Mouse (Mus musculus) frontal cortex, adult 2 months (tissue): ENCODE measurements around the gene B230118H07Rik. TPM values are rescaled to one million over a fixed set of nuclear protein-coding genes. Genes with fewer than 3 reads are reported as not detected.
"Not testable (repeated sequence)": the region's sequence is repeated elsewhere in the genome, so short reads cannot be mapped to it uniquely, and the experiment has no call there.

Source experiments
- DNase-seq, 2 experiments: peaks; one replicate each; pipeline ENCODE4 v3.0.0; 2022; ENCODE audit warnings: low spot score in 1 of 2; ENCODE audit errors: extremely low spot score in 1 of 2
- polyA plus RNA-seq: library from polyadenylated mRNA; depleted of rRNA; stranded (reverse); fragments of >200 nt; gene quantifications from 2 replicates; pipeline ENCODE4 v1.2.3, GENCODE M21; 2012; rRNA removed

Gene B230118H07Rik
- polyA plus RNA-seq, 1 experiment = 40.5 TPM

GRCm38 (mm10) chr2:101536887-101537286 is 112.4 kb downstream of the B230118H07Rik start:
- DNase-seq = not testable (repeated sequence)

- no peak for DNase-seq
Measured at GRCm38 (mm10) chr2:101533741-101534140, 115.6 kb downstream of the B230118H07Rik start.

GRCm38 (mm10) chr2:101525503-101526381 is 123.6 kb downstream of the B230118H07Rik start:
- DNase-seq = peak; percentile 35 to 84

- DNase-seq = no peak
Measured at GRCm38 (mm10) chr2:101525091-101525490, 124.2 kb downstream of the B230118H07Rik start.

- no peak for DNase-seq
Measured at GRCm38 (mm10) chr2:101520503-101520902, 128.8 kb downstream of the B230118H07Rik start.

- peak in 1 of 2 experiments; percentile 16 for DNase-seq
Measured at GRCm38 (mm10) chr2:101519928-101520327, 129.4 kb downstream of the B230118H07Rik start.

Other genes with a start within 250 kb of the B230118H07Rik start
- not detected in 2 replicates for gene Rag2, start 24.8 kb downstream of the B230118H07Rik start, polyA plus RNA-seq
- 0.04 and 0.06 TPM in 2 replicates for gene Rag1, start within 50 bp of the B230118H07Rik start, polyA plus RNA-seq
- 9.3 and 9.7 TPM in 2 replicates for gene Traf6, start 28.9 kb upstream of the B230118H07Rik start, polyA plus RNA-seq
- gene Prr5l, start 233.5 kb upstream of the B230118H07Rik start, polyA plus RNA-seq = 12.0 and 12.5 TPM in 2 replicates
- 88.4 and 94.8 TPM in 2 replicates for gene Commd9, start 236.7 kb upstream of the B230118H07Rik start, polyA plus RNA-seq